Mouse (Mus musculus) brain, embryonic 14.5 days (tissue): ENCODE measurements at regions not wholly inside any gene's neighbourhood (a gene's known extent, or its start where the extent isn't known, plus 50 kb on each side); places are given as distances from the start of the nearest gene placed in this dataset.

Source experiments
- CTCF ChIP-seq: fragments of 200-500 bp; IDR thresholded peaks from 2 replicates; pipeline ENCODE4 v1.5.1; 2012; ENCODE audit warnings: inconsistent platforms, mild to moderate bottlenecking, moderate library complexity, borderline replicate concordance; ENCODE audit not compliant: insufficient read depth, insufficient read length; ENCODE audit errors: extremely low read depth
- POLR2A ChIP-seq: fragments of 200-500 bp; IDR thresholded peaks from 2 replicates; pipeline ENCODE4 v1.6.1; 2012; ENCODE audit warnings: mild to moderate bottlenecking, inconsistent platforms, borderline replicate concordance; ENCODE audit not compliant: poor library complexity, insufficient read depth, insufficient read length, severe bottlenecking; ENCODE audit errors: extremely low read depth

DNA sequence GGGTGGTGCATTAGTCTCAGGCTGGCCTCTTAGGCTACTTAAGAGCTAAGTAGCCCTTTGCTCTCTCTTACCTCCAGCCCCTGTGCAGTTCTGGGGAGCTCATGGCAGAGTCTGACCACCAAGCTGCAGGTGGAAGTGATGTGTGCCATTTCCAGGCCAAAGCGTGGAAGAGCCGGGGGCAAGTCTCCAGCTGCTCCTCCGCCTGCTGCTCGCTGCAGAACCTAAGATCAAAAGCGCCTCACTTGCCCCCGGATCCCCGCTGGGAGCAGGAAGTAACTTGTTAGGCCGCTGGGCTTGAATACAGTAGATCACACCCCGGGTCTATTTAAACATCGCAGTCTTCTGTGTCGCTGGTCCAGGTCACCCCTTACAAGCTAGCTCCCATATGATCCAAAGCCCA lies 246.8 kb upstream of the Prox1 start:
- TF ChIP-seq CTCF (no peak), POLR2A (no peak)
